Mouse (Mus musculus) myocyte (in vitro differentiated cells): ENCODE results near the gene Cnot10. TPM values are rescaled to one million over a fixed set of nuclear protein-coding genes. Genes with fewer than 3 reads are reported as not detected.

Source experiments
- H3K27me3 ChIP-seq: one replicate; pipeline ENCODE4 v1.6.1; 2011; ENCODE audit not compliant: control insufficient read depth, insufficient read depth, insufficient read length
- H3K36me3 ChIP-seq: one replicate; pipeline ENCODE4 v1.6.1; 2011; ENCODE audit not compliant: control insufficient read depth, insufficient read depth
- H3K4me2 ChIP-seq: one replicate; pipeline ENCODE4 v1.6.1; 2011; ENCODE audit warnings: low read depth, control low read depth
- H3K4me3 ChIP-seq: one replicate; pipeline ENCODE4 v1.5.1; 2011; ENCODE audit warnings: mild to moderate bottlenecking, control low read depth, moderate library complexity
- H3K79me2 ChIP-seq: one replicate; pipeline ENCODE4 v1.6.1; 2011; ENCODE audit not compliant: control insufficient read depth, insufficient read depth
- H3ac ChIP-seq: one replicate; pipeline ENCODE4 v1.6.1; 2011; ENCODE audit not compliant: control insufficient read depth, insufficient read length
- CEBPB ChIP-seq: IDR thresholded peaks from 2 replicates; pipeline ENCODE4 v1.6.1; 2011; ENCODE audit warnings: mild to moderate bottlenecking, moderate library complexity; ENCODE audit not compliant: poor library complexity, insufficient read depth, severe bottlenecking
- E2F4 ChIP-seq: IDR thresholded peaks from one replicate; pipeline ENCODE4 v1.6.1; 2011; ENCODE audit warnings: mild to moderate bottlenecking, control low read depth, moderate library complexity; ENCODE audit not compliant: insufficient read depth
- MAX ChIP-seq: IDR thresholded peaks from one replicate; pipeline ENCODE4 v1.6.1; 2011; ENCODE audit warnings: low read depth, mild to moderate bottlenecking, control low read depth
- MYOD1 ChIP-seq, 3 experiments: IDR thresholded peaks; one replicate each; pipeline ENCODE4 v1.6.1; 2011; ENCODE audit warnings: control low read depth in 2 of 3, low read depth in 2 of 3, mild to moderate bottlenecking in 2 of 3, moderate library complexity in 1 of 3; ENCODE audit not compliant: insufficient read length in 2 of 3, control insufficient read depth in 1 of 3
- MYOG ChIP-seq, 3 experiments: IDR thresholded peaks; one replicate each; pipeline ENCODE4 v1.6.1; 2011; ENCODE audit warnings: control low read depth in 2 of 3, low read depth in 2 of 3, mild to moderate bottlenecking in 2 of 3; ENCODE audit not compliant: insufficient read length in 2 of 3, control insufficient read depth in 1 of 3, insufficient read depth in 1 of 3
- POLR2A ChIP-seq: IDR thresholded peaks from one replicate; pipeline ENCODE4 v1.6.1; 2011; ENCODE audit warnings: low read depth, mild to moderate bottlenecking, control low read depth, moderate library complexity; ENCODE audit not compliant: insufficient read length
- POLR2AphosphoS2 ChIP-seq: IDR thresholded peaks from one replicate; pipeline ENCODE4 v1.6.1; 2011; ENCODE audit warnings: low read depth, control low read depth; ENCODE audit not compliant: insufficient read length
- REST ChIP-seq: IDR thresholded peaks from one replicate; pipeline ENCODE4 v1.6.1; 2011; ENCODE audit warnings: mild to moderate bottlenecking, control low read depth, moderate library complexity; ENCODE audit not compliant: insufficient read depth, insufficient read length
- SRF ChIP-seq: IDR thresholded peaks from one replicate; pipeline ENCODE4 v1.6.1; 2011; ENCODE audit warnings: low read depth; ENCODE audit not compliant: control insufficient read depth, insufficient read length
- TCF12 ChIP-seq: IDR thresholded peaks from one replicate; pipeline ENCODE4 v1.6.1; 2011; ENCODE audit warnings: mild to moderate bottlenecking, control low read depth; ENCODE audit not compliant: poor library complexity, insufficient read depth, severe bottlenecking
- TCF3 ChIP-seq: IDR thresholded peaks from one replicate; pipeline ENCODE4 v1.6.1; 2011; ENCODE audit warnings: low read depth, control low read depth; ENCODE audit not compliant: insufficient read length
- USF1 ChIP-seq: IDR thresholded peaks from one replicate; pipeline ENCODE4 v1.6.1; 2011; ENCODE audit warnings: low read depth, mild to moderate bottlenecking, control low read depth, moderate library complexity
- polyA plus RNA-seq: library from polyadenylated mRNA; unstranded; fragments of >200 nt; fragmentation: generic; extraction: Trizol; gene quantifications from one replicate; pipeline ENCODE4 v1.2.1, GENCODE M21; 2012; ENCODE audit warnings: missing spikeins

The Cnot10 gene
- polyA plus RNA-seq, 1 experiment = 29.1 TPM

DNA sequence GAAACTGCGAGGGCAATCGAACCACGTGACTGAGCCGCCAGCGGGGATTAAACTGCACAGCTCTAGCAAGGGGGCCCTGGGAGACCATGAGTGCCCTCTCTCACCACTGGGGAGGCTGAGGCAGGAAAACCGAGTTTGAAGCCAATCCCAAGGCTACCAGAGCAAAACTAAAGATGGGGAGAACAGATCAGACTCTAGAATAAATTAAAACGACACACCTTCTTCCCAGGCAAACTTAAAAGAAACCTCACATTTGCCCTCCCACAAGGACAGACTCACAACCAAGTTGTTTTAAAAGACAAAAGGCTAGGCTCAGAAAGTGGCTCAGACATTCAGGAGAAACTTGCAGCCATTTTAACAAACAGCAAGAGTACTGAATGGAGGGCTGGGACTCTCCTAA is 82.9 kb downstream of the Cnot10 start:
- peaks cover 46% of the 10 kb centered on the region for H3K27me3 ChIP-seq
- no peaks in the 10 kb centered on the region for H3K79me2 ChIP-seq
- no peak overlapping the region for H3K4me3 ChIP-seq
- H3K4me2 ChIP-seq = no peak overlapping the region
- no peaks in the 10 kb centered on the region for H3K36me3 ChIP-seq
- no peak overlapping the region for H3ac ChIP-seq
- TF ChIP-seq SRF (no peak), REST (no peak), USF1 (no peak), TCF3 (no peak), MYOG (IDR thresholded peaks at IDR 0.05; ENCODE audit: control insufficient read depth in 1 of 3, insufficient read depth in 1 of 3, insufficient read length in 2 of 3, low read depth in 2 of 3) (no peak), TCF12 (no peak)

DNA sequence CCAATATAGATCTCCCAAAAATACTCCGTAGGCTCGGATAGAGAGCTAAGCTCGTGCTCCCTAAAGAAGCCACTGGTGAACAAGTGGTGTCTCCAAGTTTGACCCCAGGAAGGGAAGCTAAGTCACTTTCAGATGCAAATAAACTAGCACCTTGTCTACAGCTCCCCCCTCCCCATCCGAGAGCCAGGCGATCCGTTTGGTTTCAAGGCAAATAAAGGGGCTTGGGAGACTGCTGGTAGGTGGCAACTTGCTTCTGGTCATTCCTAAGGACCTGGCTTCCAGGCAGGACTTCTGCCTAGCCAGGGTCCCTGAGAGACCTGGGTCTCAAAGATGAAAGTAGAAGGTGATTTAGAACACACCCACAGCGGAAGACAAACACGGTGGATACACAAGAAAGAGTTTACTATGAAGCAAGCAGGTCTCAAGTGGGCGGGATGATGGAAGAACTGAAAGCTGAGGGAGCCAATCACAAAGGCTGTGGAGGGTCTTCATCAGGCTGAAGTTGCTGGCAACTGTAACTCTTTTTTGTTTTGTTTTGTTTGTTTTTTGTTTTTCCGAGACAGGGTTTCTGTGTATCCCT is 83.6 kb downstream of the Cnot10 start:
- H3K4me3 ChIP-seq = no peak overlapping the region
- peaks cover 40% of the 10 kb centered on the region for H3K27me3 ChIP-seq
- no peak overlapping the region for H3ac ChIP-seq

DNA sequence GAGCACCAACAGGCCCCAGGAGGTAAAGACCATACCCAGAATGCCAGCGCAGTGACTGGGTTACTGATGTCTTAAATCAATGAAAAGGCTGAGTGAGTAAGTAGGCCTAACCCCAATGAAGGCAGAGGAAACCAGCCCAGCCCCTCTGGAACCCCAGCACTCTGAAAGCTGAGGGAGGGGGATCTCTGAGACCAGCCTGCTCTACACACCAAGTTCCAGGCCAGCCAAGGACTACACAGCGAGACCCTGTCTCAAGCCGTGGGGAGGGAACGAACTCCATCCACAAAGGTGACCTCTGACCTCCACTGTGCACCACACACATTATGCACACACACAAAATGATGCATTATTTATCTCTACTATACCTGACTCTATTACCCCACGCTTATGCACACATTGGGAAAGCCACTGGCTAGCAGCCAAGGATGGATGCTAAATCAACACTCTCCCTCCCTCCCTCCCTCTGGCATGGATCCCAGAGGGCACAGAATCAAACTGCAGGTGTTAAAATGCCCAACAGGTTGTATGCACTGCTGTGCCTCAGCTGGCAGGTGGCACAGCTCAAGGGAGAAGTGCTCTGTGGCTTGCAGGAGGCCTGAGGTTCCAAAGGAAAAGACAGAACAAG is 85.5 kb downstream of the Cnot10 start:
- H3ac ChIP-seq = no peak overlapping the region
- no peak overlapping the region for H3K4me3 ChIP-seq
- peaks cover 21% of the 10 kb centered on the region for H3K27me3 ChIP-seq
- TF ChIP-seq MAX = no peak
- no peak for TF ChIP-seq TCF12
- no peak for TF ChIP-seq REST
- H3K36me3 ChIP-seq = no peaks in the 10 kb centered on the region
- no peaks in the 10 kb centered on the region for H3K79me2 ChIP-seq
- no peak overlapping the region for H3K4me2 ChIP-seq

More for the DNA sequence above, 83.6 kb downstream of the Cnot10 start:
- Histone ChIP-seq H3K36me3 (no peaks in the 10 kb centered on the region), H3K79me2 (no peaks in the 10 kb centered on the region), H3K4me2 (no peak overlapping the region)
- TF ChIP-seq E2F4 (no peak), MYOD1 (IDR thresholded peaks at IDR 0.05; ENCODE audit: control insufficient read depth in 1 of 3, insufficient read length in 2 of 3, low read depth in 2 of 3) (no peak), MAX (no peak), USF1 (no peak), POLR2A (no peak), CEBPB (no peak)

DNA sequence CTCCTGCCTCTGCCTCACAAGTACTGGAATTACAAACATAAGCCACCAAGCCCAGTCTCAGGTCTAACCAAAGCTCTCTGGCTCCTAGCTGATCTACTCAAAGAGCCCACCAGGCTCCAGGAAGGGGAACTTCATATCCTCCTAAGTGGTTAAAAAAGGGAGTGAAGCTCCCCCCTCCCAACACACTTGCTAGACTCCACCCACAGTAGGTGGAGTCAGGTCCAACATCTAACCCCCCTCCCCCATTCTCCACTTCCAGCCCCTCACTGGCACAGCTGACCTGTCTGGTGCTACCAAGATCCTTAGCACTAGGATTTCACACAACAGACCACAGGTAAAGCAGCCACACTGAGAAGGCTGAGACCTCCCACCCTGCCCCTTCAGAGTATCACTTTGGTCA is 86.2 kb downstream of the Cnot10 start:
- Histone ChIP-seq H3K79me2 (no peaks in the 10 kb centered on the region), H3K4me3 (no peak overlapping the region), H3ac (no peak overlapping the region), H3K27me3 (peaks cover 20% of the 10 kb centered on the region), H3K36me3 (no peaks in the 10 kb centered on the region), H3K4me2 (no peak overlapping the region)
- TF ChIP-seq POLR2A (no peak), SRF (no peak), REST (no peak), TCF3 (no peak), TCF12 (no peak), E2F4 (no peak), POLR2AphosphoS2 (no peak), CEBPB (no peak), USF1 (no peak), MYOD1 (IDR thresholded peaks at IDR 0.05; ENCODE audit: control insufficient read depth in 1 of 3, insufficient read length in 2 of 3, low read depth in 2 of 3) (no peak), MYOG (IDR thresholded peaks at IDR 0.05; ENCODE audit: control insufficient read depth in 1 of 3, insufficient read depth in 1 of 3, insufficient read length in 2 of 3, low read depth in 2 of 3) (no peak), MAX (no peak)

DNA sequence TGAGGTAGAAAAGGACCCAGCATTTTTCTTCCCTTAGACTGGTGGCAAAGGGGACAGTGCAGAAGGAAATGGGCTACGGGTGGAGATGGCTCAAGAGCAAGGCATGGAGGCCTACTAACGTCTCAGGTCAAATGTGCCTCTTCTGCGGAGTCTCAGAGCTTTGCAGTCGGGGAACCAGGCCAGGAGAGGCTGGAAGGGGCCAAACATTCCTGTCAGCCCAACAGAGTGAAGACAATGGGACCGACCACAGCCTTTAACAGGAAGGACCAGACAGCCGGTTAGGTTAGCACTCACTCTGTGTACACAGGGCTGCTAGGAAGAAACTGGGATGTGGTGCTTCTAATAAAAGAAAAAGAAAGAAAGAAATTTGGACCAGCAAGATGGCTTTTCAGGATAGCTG is 90.0 kb downstream of the Cnot10 start:
- H3K4me2 ChIP-seq = no peak overlapping the region
- TF ChIP-seq POLR2A (no peak), REST (no peak), E2F4 (no peak), SRF (no peak), TCF12 (no peak), USF1 (no peak), MYOG (IDR thresholded peaks at IDR 0.05; ENCODE audit: control insufficient read depth in 1 of 3, insufficient read depth in 1 of 3, insufficient read length in 2 of 3, low read depth in 2 of 3) (no peak), CEBPB (no peak), MYOD1 (IDR thresholded peaks at IDR 0.05; ENCODE audit: control insufficient read depth in 1 of 3, insufficient read length in 2 of 3, low read depth in 2 of 3) (no peak)
- no peaks in the 10 kb centered on the region for H3K36me3 ChIP-seq
- no peaks in the 10 kb centered on the region for H3K79me2 ChIP-seq
- no peak overlapping the region for H3ac ChIP-seq
- H3K27me3 ChIP-seq = peaks cover under 1% of the 10 kb centered on the region
- H3K4me3 ChIP-seq = no peak overlapping the region
